Mouse (Mus musculus): Measurements from ENCODE around the gene 9130409I23Rik. TPM values are rescaled to one million over a fixed set of nuclear protein-coding genes. Genes with fewer than 3 reads are reported as not detected.
"Not testable (repeated sequence)": the region's sequence is repeated elsewhere in the genome, so short reads cannot be mapped to it uniquely, and the experiment has no call there.

The 9130409I23Rik gene
- polyA plus RNA-seq, 1 experiment from 2014 or later = not detected

- no peak for ATAC-seq (ENCODE audit: insufficient number of reproducible peaks, insufficient read depth, low FRiP score, low TSS enrichment, low read depth)
- H3K27ac ChIP-seq = no peak overlapping the region
- no peak overlapping the region for H3K4me3 ChIP-seq
- peaks cover 12% of the 10 kb centered on the region for H3K27me3 ChIP-seq
- WGBS = 64% methylated on average over 6 of the region's 6 CpGs
- no peak overlapping the region for H3K9ac ChIP-seq
- no peaks in the 10 kb centered on the region for H3K9me3 ChIP-seq
- no peak overlapping the region for H3K4me2 ChIP-seq
- no peaks in the 10 kb centered on the region for H3K36me3 ChIP-seq
- H3K4me1 ChIP-seq = peaks cover 22% of the 10 kb centered on the region
Observed at GRCm38 (mm10) chr1:181014731-181015500, 36.1 kb upstream of the 9130409I23Rik start.

GRCm38 (mm10) chr1:181015558-181015957 is 35.5 kb upstream of the 9130409I23Rik start:
- no peak for ATAC-seq (ENCODE audit: insufficient number of reproducible peaks, insufficient read depth, low FRiP score, low TSS enrichment, low read depth)

DNA sequence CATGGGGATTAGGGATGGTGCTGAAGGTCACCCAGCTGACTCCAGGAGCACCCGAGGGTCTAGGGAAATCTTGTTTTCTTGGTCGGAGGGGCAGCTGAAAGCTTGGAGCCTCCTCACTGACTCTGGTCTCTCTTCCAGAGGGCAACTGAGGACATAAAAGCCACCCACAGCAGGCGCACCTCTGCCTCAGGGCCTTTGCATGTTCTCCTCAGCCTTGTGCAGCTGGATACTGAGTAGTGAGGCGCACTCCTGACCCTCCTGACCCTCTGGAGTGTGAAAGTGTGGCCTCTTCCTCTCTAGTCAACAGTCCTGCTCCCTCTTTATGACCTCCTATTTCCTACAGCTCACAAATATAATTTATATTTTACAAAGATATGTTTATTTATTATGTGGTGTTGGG is 35.0 kb upstream of the 9130409I23Rik start:
- WGBS = 63% methylated on average over 4 of the region's 4 CpGs
- peaks cover 12% of the 10 kb centered on the region for H3K27me3 ChIP-seq
- no peaks in the 10 kb centered on the region for H3K9me3 ChIP-seq
- peaks cover 22% of the 10 kb centered on the region for H3K4me1 ChIP-seq
- H3K9ac ChIP-seq = peak overlapping the region; percentile 66; the same call in 1 of the 2 replicates
- ATAC-seq (ENCODE audit: insufficient number of reproducible peaks, insufficient read depth, low FRiP score, low TSS enrichment, low read depth) = no peak
- peak overlapping the region; percentile 52 for H3K4me3 ChIP-seq
- H3K27ac ChIP-seq = no peak overlapping the region
- peak overlapping the region; percentile 94 for H3K4me2 ChIP-seq
- no peaks in the 10 kb centered on the region for H3K36me3 ChIP-seq

More at GRCm38 (mm10) chr1:181015558-181015957, 35.5 kb upstream of the 9130409I23Rik start:
- no peak overlapping the region for H3K9ac ChIP-seq
- no peak overlapping the region for H3K4me3 ChIP-seq
- no peak overlapping the region for H3K27ac ChIP-seq
- peaks cover 22% of the 10 kb centered on the region for H3K4me1 ChIP-seq
- H3K9me3 ChIP-seq = no peaks in the 10 kb centered on the region
- no peaks in the 10 kb centered on the region for H3K36me3 ChIP-seq
- peaks cover 12% of the 10 kb centered on the region for H3K27me3 ChIP-seq
- no peak overlapping the region for H3K4me2 ChIP-seq

DNA sequence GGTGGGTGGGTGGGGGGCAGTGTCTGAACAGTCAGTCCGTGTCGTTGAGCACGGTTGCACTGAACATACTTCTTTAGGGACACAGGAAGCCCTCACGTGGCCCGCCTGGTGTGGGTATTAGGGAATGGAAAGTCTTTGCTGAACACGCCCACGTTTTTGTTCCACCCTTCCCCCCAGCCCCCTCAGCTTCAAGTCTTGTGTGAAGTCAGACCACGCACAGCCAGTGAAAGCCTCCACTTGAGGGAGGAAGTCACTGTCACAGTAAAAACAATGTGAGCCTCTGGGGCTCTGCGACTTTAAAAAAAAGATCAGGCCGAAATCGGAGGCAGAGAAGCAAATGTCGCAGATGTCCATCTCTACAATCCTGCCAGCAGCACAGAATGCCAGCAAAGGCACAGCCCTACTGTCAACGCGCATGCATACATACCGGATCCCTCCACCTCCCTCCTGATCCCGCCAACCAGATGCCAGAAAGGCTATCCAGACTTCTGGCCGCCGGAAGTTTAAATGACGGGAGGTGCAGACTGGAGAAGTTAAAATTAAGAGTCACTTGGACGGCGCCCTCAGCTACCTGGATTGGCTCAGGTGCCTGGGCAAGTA is 34.4 kb upstream of the 9130409I23Rik start:
- Histone ChIP-seq H3K9ac (peak overlapping the region; percentile 66), H3K27me3 (peaks cover 12% of the 10 kb centered on the region), H3K27ac (peak overlapping the region; percentile 62; the same call in 1 of the 2 replicates), H3K9me3 (no peaks in the 10 kb centered on the region), H3K4me3 (peak overlapping the region; percentile 52), H3K4me2 (peak overlapping the region; percentile 94), H3K4me1 (peaks cover 22% of the 10 kb centered on the region), H3K36me3 (no peaks in the 10 kb centered on the region)
- ATAC-seq (ENCODE audit: insufficient number of reproducible peaks, insufficient read depth, low FRiP score, low TSS enrichment, low read depth) = no peak
- 4% methylated on average over 21 of the region's 21 CpGs for WGBS

DNA sequence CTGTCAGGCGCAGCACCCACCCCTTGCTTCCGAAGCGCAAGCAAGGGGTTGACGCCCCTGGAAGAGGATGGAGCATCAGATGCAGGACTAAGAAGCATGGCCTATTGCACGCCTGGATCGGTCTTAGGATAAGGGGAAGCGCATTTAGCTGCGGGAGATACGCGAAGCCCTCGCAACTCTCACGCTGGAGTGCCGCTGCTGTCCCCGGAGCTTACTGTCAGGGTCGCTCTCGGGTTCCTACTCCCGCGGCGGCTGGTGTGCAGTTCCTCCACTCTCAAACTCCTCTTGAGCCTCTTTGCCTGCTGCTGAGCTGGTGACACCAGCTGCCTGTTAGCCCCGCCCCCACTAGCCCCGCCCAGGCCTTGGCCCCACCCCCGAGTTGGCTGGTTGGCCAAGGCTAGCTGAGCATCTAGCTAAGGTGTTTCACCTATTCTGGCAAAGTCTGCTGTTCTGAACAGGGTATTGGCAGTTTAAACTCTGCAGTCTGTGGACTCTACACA is 33.8 kb upstream of the 9130409I23Rik start:
- Histone ChIP-seq H3K36me3 (no peaks in the 10 kb centered on the region), H3K9ac (peak overlapping the region; percentile 66)
- ATAC-seq (ENCODE audit: insufficient number of reproducible peaks, insufficient read depth, low FRiP score, low TSS enrichment, low read depth) = peak; percentile 65

DNA sequence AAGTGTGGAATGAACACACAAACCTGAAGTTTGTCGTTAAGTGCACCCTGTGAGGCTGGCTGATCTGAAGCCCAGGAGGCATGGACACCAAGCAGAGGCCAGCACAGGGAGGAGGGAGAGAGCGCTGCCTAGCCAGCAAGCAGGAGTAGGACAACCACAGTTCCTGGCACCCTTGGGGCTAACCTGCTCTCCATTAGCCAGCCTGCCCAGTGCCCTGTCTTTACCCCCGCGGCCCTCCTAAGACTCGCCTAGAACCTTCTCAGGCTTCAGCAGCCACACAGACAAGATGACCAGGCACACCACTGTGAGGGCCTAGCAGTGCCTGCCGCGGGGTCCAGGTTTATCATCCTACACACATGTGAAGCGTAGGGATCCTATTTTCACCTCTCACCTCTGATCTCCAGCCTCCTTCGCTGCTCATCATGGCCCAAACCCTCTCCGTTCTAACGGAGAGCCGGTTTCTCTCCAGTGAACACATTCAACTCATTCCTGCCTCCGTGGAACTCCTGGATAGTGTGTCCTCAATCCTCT is 33.1 kb upstream of the 9130409I23Rik start:
- Histone ChIP-seq H3K27me3 (peaks cover 12% of the 10 kb centered on the region), H3K4me3 (no peak overlapping the region), H3K4me2 (peak overlapping the region; percentile 94; the same call in 1 of the 2 replicates), H3K9me3 (no peaks in the 10 kb centered on the region), H3K36me3 (no peaks in the 10 kb centered on the region), H3K27ac (no peak overlapping the region), H3K4me1 (peaks cover 22% of the 10 kb centered on the region), H3K9ac (no peak overlapping the region)
- WGBS = 74% methylated on average over 13 of the region's 13 CpGs
- no peak for ATAC-seq (ENCODE audit: insufficient number of reproducible peaks, insufficient read depth, low FRiP score, low TSS enrichment, low read depth)

More for the DNA sequence above, 33.8 kb upstream of the 9130409I23Rik start:
- no peaks in the 10 kb centered on the region for H3K9me3 ChIP-seq
- peak overlapping the region; percentile 62 for H3K27ac ChIP-seq
- peak overlapping the region; percentile 52 for H3K4me3 ChIP-seq
- peaks cover 12% of the 10 kb centered on the region for H3K27me3 ChIP-seq
- H3K4me1 ChIP-seq = peaks cover 22% of the 10 kb centered on the region
- H3K4me2 ChIP-seq = peak overlapping the region; percentile 94
- under 1% methylated on average over 22 of the region's 22 CpGs for WGBS

- ATAC-seq (ENCODE audit: insufficient number of reproducible peaks, insufficient read depth, low FRiP score, low TSS enrichment, low read depth) = no peak
- H3K4me3 ChIP-seq = no peak within 1 kb of the TSS
- H3K4me2 ChIP-seq = no peak within 1 kb of the TSS
- peaks cover 10% of the 10 kb centered on the region for H3K27me3 ChIP-seq
- peaks cover 10% of the 10 kb centered on the region for H3K4me1 ChIP-seq
- 53% methylated on average over 5 of the region's 5 CpGs for WGBS
- no peak within 1 kb of the TSS for H3K27ac ChIP-seq
- H3K9ac ChIP-seq = no peak within 1 kb of the TSS
- no peaks in the 10 kb centered on the region for H3K9me3 ChIP-seq
- no peaks in the 10 kb centered on the region for H3K36me3 ChIP-seq
Observed at GRCm38 (mm10) chr1:181020756-181021487, 30.1 kb upstream of the 9130409I23Rik start, which contains the start of gene Ephx1. TSS of gene Ephx1 (minus strand) at chr1:181020904.

DNA sequence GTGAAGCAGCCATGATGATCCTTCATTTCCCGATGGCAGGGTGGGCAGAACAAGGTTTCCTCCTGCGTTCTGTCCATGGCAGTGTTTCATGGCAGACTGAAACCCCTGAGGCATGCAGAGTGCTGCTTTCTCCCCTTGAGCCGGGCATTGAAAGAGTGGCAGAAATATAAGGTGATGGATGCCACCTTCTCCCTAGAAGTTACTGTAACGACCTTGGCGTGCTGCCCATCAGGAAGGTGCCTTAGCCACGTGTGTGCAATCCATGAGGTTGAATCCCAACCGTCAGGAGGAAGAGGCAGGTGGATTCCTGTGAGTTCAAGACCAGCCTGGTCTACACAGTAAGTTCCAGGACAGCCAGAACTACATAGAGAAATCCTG is 29.6 kb upstream of the 9130409I23Rik start:
- Histone ChIP-seq H3K9me3 (no peaks in the 10 kb centered on the region), H3K9ac (no peak overlapping the region), H3K4me1 (peaks cover 4% of the 10 kb centered on the region; the same call in 1 of the 2 replicates), H3K27me3 (peaks cover 7% of the 10 kb centered on the region), H3K27ac (no peak overlapping the region), H3K36me3 (no peaks in the 10 kb centered on the region), H3K4me3 (no peak overlapping the region), H3K4me2 (no peak overlapping the region)
- no peak for ATAC-seq (ENCODE audit: insufficient number of reproducible peaks, insufficient read depth, low FRiP score, low TSS enrichment, low read depth)
- 64% methylated on average over 7 of the region's 7 CpGs for WGBS

DNA sequence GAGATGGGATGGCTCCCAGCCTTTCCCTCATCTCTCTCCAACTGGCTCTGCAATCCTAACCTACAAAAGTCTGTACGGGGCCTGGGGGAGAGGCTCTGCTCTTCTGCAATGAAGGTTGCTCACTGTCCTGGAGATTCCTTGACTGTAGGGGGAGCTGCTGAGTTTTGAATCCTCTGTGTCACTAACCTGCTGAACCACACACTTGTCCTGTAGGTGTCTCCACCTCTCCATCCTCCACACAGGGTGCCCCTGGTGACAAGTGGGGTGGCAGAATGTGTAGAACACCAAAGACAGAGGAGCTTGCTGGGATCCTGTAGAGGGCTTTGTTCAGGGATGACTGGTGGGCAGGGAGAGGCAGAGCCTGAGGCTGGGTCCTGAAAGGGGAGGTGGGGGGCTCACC is 28.8 kb upstream of the 9130409I23Rik start:
- Histone ChIP-seq H3K9me3 (no peaks in the 10 kb centered on the region), H3K36me3 (no peaks in the 10 kb centered on the region), H3K9ac (no peak overlapping the region), H3K4me3 (no peak overlapping the region), H3K27me3 (peaks cover 7% of the 10 kb centered on the region), H3K4me2 (no peak overlapping the region), H3K27ac (no peak overlapping the region), H3K4me1 (peaks cover 3% of the 10 kb centered on the region; the same call in 1 of the 2 replicates)
- 11% methylated on average over 1 of the region's 1 CpGs for WGBS
- ATAC-seq (ENCODE audit: insufficient number of reproducible peaks, insufficient read depth, low FRiP score, low TSS enrichment, low read depth) = no peak

GRCm38 (mm10) chr1:181035015-181035778 is 15.8 kb upstream of the 9130409I23Rik start:
- H3K27ac ChIP-seq; ATAC-seq (ENCODE audit: insufficient number of reproducible peaks, insufficient read depth, low FRiP score, low TSS enrichment, low read depth): not testable (repeated sequence)
- 86% methylated on average over 5 of the region's 5 CpGs for WGBS

More at GRCm38 (mm10) chr1:181035015-181035778, 15.8 kb upstream of the 9130409I23Rik start:
- H3K4me3 ChIP-seq, H3K36me3 ChIP-seq, H3K9me3 ChIP-seq, H3K9ac ChIP-seq, H3K4me1 ChIP-seq, H3K27me3 ChIP-seq, H3K4me2 ChIP-seq: not testable (repeated sequence)

Data from embryonic facial prominence, embryonic 13.5 days (tissue).